Mouse (Mus musculus) limb, embryonic 14.5 days (tissue): Measurements from ENCODE around the gene Mt4. TPM values are rescaled to one million over a fixed set of nuclear protein-coding genes. Genes with fewer than 3 reads are reported as not detected.

Experiments
- ATAC-seq: fragments of 200-750 bp; cut with Nextera tagmentation; 2 replicates; pipeline ENCODE4 v1.8.0; 2017; ENCODE audit warnings: low read depth, moderate number of reproducible peaks, moderate TSS enrichment; ENCODE audit not compliant: low FRiP score
- DNase-seq: peaks from one replicate; pipeline ENCODE4 v3.0.0-alpha.2; 2015; ENCODE audit warnings: low spot score
- H3K27ac ChIP-seq: fragments of 300-500 bp; sonication (generic); replicated peaks from 2 replicates; pipeline ENCODE4 v1.5.1; 2014; ENCODE audit warnings: low read depth, mild to moderate bottlenecking, low read length, moderate library complexity, mixed read lengths
- H3K27me3 ChIP-seq: fragments of 300-500 bp; sonication (generic); 2 replicates; pipeline ENCODE4 v1.6.1; 2014; ENCODE audit warnings: low read length, mixed read lengths; ENCODE audit not compliant: control insufficient read depth, insufficient read depth
- H3K36me3 ChIP-seq: fragments of 300-500 bp; sonication (generic); 2 replicates; pipeline ENCODE4 v1.6.1; 2014; ENCODE audit warnings: mild to moderate bottlenecking, low read length, moderate library complexity, mixed read lengths; ENCODE audit not compliant: control insufficient read depth, insufficient read depth
- H3K4me1 ChIP-seq: fragments of 300-500 bp; sonication (generic); 2 replicates; pipeline ENCODE4 v1.6.1; 2014; ENCODE audit warnings: antibody characterized with exemption, low read length, mixed read lengths; ENCODE audit not compliant: control insufficient read depth, insufficient read depth
- H3K4me2 ChIP-seq: fragments of 300-500 bp; sonication (generic); replicated peaks from 2 replicates; pipeline ENCODE4 v1.6.1; 2014; ENCODE audit warnings: low read depth, mild to moderate bottlenecking, low read length, moderate library complexity; ENCODE audit not compliant: severe bottlenecking
- H3K4me3 ChIP-seq: fragments of 300-500 bp; sonication (generic); replicated peaks from 2 replicates; pipeline ENCODE4 v1.5.1; 2014; ENCODE audit warnings: low read length
- H3K9ac ChIP-seq: fragments of 300-500 bp; sonication (generic); 2 replicates; pipeline ENCODE4 v1.6.1; 2014; ENCODE audit warnings: mild to moderate bottlenecking, low read depth, low read length, moderate library complexity; ENCODE audit not compliant: severe bottlenecking
- H3K9me3 ChIP-seq: fragments of 300-500 bp; sonication (generic); 2 replicates; pipeline ENCODE4 v1.6.1; 2016; ENCODE audit warnings: low read length; ENCODE audit not compliant: control insufficient read depth
- POLR2A ChIP-seq: fragments of 200-500 bp; IDR thresholded peaks from 2 replicates; pipeline ENCODE4 v1.8.0; 2012; ENCODE audit warnings: inconsistent platforms, mild to moderate bottlenecking, moderate library complexity, borderline replicate concordance; ENCODE audit not compliant: insufficient read depth, insufficient read length; ENCODE audit errors: extremely low read depth
- WGBS: fragments of 180-500 bp; shearing (Covaris S2); extraction: QIAGEN DNeasy Blood & Tissue Kit; methylation state at CpG from one replicate; pipeline ENCODE4 v1.1.7; 2014; 5-methylcytosine and 5-hydroxymethylcytosine counted together
- polyA plus RNA-seq, 2 experiments: library from polyadenylated mRNA; depleted of rRNA in 1 of 2; stranded (reverse) in 1 of 2; unstranded in 1 of 2; fragments of >200 nt; fragmentation: Nextera tagmentation in 1 of 2; extraction: Ambion mirVana in 1 of 2; gene quantifications; 2 replicates each; pipeline versions ENCODE4 v1.2.1 to v1.2.3; 2012 to 2014

The Mt4 gene
- polyA plus RNA-seq, 2 experiments, result not detected

DNA sequence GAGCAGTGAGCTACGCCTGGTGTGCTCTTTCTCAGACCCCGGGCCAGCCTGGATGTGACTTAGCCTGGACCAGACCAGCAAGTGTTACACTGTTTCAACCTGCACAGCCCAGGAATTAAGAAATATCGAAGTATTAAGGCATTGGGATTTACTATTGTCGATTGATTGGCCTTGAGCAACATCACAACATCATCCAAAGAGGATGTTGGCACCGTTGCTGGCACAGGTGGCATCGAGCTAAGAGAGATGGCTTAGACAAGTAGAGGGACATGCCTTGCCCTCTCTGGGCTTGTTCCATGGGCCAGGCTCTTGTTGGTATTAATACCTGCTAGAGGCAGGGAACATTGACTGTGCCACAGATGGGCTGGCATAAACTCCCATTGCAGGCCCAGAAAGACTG is 1.4 kb upstream of the Mt4 start:
- H3K36me3 ChIP-seq, result no peaks in the 10 kb centered on the region
- WGBS, result 95% methylated on average over 6 of the region's 6 CpGs
- DNase-seq (no peak), ATAC-seq (no peak)
- no peaks in the 10 kb centered on the region for H3K4me1 ChIP-seq
- no peak overlapping the region for H3K9ac ChIP-seq
- H3K9me3 ChIP-seq, result no peaks in the 10 kb centered on the region; the same call in 1 of the 2 replicates
- no peaks in the 10 kb centered on the region for H3K27me3 ChIP-seq
- no peak overlapping the region for H3K4me2 ChIP-seq
- no peak overlapping the region for H3K27ac ChIP-seq
- H3K4me3 ChIP-seq, result no peak overlapping the region
- TF ChIP-seq POLR2A, result no peak

DNA sequence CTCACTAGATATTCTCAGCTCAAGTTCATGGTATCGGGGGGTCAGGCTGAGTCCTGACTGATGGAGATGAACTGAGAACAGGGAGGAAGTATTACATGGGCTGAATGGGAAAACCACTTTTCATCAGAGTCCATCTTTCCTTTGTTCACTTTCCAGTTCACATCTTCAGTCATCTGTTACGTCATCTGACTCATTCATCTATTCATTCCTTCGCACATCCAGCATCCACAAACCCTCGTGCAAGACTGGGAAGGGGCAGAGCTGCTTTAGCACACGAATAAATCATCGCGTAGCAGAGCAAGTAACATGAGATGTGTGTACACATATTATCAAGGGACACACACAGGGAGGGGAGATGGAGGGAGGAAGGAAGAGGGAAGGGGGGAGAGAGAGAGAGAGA is 805 bp upstream of the Mt4 start:
- Histone ChIP-seq H3K36me3 (no peaks in the 10 kb centered on the region), H3K27ac (no peak overlapping the region), H3K4me1 (no peaks in the 10 kb centered on the region), H3K4me3 (no peak overlapping the region), H3K9ac (no peak overlapping the region), H3K27me3 (no peaks in the 10 kb centered on the region), H3K9me3 (no peaks in the 10 kb centered on the region; the same call in 1 of the 2 replicates), H3K4me2 (no peak overlapping the region)
- 73% methylated on average over 7 of the region's 7 CpGs for WGBS
- ATAC-seq, result no peak
- no peak for TF ChIP-seq POLR2A
- no peak for DNase-seq

DNA sequence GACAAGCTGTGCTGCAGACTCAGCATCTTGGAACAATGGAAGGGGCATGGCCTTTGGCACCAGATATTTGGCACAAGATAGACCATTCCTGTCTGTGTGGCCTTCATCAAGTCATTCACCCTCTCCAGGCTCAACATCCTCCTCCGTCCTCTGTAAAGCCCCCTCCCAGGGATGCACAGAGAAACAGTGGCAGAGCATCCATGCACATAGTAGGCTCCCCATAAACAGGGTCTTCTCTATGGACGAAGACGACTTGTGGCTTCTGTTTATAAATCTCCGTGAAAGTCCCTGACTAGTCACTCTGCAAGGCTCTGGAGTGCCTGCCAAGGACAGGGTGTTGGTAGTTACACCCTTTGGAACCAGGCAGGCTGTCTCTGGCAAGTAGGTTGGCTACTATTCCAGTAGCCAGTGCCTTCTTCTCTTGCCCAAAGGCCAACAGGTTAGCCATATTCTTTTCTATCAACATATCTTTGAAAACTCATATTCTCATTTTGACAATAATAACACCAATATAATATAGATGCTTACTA is 3.3 kb downstream of the Mt4 start:
- no peak for DNase-seq
- Histone ChIP-seq H3K27ac (no peak overlapping the region), H3K4me3 (no peak overlapping the region), H3K9ac (no peak overlapping the region), H3K4me1 (no peaks in the 10 kb centered on the region), H3K4me2 (no peak overlapping the region), H3K9me3 (no peaks in the 10 kb centered on the region), H3K27me3 (no peaks in the 10 kb centered on the region), H3K36me3 (no peaks in the 10 kb centered on the region)
- TF ChIP-seq POLR2A, result no peak
- ATAC-seq, result no peak
- WGBS, result 88% methylated on average over 4 of the region's 4 CpGs

DNA sequence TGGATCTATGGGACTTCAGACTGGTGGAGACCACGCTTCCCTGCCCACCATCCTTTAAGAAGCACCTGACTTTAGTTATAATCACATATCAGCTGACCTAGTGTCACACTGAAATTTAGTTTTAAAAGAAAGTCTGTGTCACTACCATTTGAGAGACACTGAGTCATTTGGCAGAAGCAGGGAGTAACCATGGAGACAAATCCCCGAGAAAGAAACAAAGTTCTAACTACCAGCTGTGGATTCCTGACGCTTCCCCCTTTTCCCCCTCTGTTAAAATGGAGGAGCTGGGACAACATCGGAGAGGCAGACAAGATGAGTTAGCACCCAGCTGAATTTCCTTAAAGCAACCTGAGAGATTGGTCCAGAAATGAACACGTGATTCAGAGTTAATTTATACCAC is 11.2 kb downstream of the Mt4 start:
- Histone ChIP-seq H3K36me3 (no peaks in the 10 kb centered on the region), H3K4me3 (no peak overlapping the region), H3K9ac (no peak overlapping the region), H3K27me3 (0 out of 2 replicates have a peak, but pooled peaks cover under 1% of the 10 kb centered on the region), H3K4me2 (no peak overlapping the region), H3K4me1 (0 out of 2 replicates have a peak, but pooled peaks cover 10% of the 10 kb centered on the region), H3K9me3 (no peaks in the 10 kb centered on the region), H3K27ac (no peak overlapping the region)
- no peak for TF ChIP-seq POLR2A
- 41% methylated on average over 5 of the region's 5 CpGs for WGBS
- ATAC-seq, result no peak
- DNase-seq, result no peak

DNA sequence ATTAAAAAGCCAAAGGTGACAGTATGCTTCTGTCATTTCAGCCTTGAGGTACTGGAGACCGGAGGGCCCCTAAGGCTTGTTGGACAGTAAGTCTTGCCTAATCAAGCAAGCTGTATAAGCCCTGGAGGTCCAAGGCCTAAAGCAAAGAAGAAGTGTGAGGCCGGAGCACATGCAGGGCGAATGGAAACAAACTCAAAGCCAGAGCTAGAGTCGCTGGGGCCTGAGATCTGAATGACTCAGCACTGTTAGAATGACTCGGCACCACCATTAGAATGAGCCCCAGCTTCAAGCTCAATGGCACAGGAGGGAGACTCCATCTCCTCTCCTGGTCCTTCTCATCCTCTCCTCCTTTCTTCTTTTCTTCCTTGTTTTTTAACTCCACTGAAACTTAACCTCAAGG is 13.9 kb downstream of the Mt4 start:
- 74% methylated on average over 5 of the region's 5 CpGs for WGBS

More for the DNA sequence above, 13.9 kb downstream of the Mt4 start:
- peaks cover 17% of the 10 kb centered on the region for H3K4me1 ChIP-seq
- H3K36me3 ChIP-seq, result no peaks in the 10 kb centered on the region
- no peak overlapping the region for H3K4me3 ChIP-seq
- peaks cover 9% of the 10 kb centered on the region; the same call in 1 of the 2 replicates for H3K27me3 ChIP-seq
- no peak overlapping the region for H3K4me2 ChIP-seq
- no peaks in the 10 kb centered on the region for H3K9me3 ChIP-seq
- DNase-seq (no peak), ATAC-seq (no peak)
- no peak overlapping the region for H3K27ac ChIP-seq
- no peak for TF ChIP-seq POLR2A
- H3K9ac ChIP-seq, result no peak overlapping the region
